Mouse (Mus musculus): ENCODE results near the gene Gm3327.
"Not testable (repeated sequence)": the region's sequence is repeated elsewhere in the genome, so short reads cannot be mapped to it uniquely, and the experiment has no call there.

Gm3327 gene

DNA sequence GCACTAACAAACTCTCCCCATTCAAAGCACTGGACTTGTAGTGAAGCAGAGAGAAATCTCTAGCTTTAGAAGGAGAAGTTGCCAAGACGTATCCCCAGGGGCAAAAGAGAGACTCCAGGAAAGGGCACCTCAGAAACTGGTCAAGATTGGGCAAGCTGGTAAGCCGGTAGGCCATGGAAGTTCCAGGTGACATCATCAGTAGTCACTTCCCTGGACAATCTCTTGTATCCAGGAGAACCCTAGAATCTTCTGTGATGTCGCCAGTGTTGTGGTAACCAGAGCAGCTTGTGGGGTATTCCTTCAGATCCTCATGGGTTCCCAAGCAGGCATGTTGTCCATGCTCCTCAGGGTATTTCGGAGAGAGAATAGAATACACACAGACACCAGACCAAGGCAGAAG lies at the start of gene Gm3327:
TSS of gene Gm3327 (plus strand) at position 301 of the 400 bp plus-strand sequence.
- not testable (repeated sequence) for DNase-seq (ENCODE audit: low spot score)

DNA sequence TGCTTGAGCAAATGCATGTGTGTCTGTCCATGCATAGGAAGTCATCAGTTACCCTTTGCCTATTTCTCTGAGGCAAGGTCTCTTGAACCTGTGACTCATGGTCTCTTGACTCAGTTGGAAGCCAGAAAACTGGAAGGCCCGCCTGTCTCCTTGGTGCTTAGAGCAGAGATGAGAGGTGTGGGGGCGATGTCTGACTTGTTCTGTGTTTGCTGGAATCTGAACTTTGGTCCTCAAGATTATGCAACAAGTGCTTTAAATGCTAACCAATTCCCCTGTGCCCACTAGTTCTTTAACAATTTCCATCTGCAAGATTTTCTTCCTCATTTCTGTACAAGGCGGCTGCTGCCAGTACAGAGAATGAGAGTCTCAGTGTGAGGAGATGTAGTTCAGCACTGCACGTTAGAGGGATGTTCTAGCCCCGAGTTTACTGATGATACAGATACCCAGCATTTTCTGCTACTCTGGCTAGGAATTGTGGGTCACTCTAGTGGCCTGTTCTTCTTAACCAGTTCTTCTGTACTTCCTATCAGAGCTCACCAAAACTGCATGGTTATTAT lies 45.8 kb upstream of the Gm3327 start:
- not testable (repeated sequence) for DNase-seq (ENCODE audit: low spot score)

DNA sequence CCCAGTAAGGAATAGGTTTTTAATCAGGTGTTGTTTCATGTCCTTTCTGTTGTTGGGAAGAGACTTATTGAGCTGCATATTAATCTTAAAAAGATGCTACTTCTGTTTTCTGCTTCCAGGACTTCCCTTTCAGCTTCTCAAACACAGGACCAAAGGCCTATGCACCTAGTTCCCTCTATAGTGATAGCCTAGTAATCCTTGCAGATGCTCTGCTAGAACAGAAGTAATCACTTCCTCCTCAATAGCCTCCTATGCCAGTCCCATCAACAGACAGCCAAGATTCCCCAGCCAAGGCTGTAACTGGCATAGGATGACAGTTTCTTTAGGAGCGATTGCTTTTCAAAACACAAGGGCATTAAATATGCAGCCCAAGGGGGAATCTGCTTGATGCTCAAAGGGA lies 37.1 kb upstream of the Gm3327 start:
- not testable (repeated sequence) for DNase-seq (ENCODE audit: low spot score)

DNA sequence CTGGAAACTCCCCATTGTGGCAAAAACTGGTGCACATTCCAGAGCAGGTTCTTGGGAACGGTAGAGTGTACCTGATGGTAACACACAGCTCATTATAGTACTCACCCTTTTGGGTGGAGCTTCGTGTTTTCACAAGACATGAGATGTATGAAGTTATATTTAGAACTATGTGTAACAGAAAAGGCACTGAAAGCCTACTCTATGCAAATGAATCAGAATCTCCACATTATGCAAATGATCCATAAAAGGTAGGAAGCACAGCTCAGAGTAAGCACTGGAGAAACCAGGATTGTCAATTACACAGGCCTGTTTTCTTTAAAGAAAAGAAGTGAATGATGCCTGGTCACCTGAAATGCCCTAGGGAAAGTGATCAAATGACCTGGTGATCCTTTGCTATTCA lies 36.1 kb upstream of the Gm3327 start:
- DNase-seq (ENCODE audit: low spot score): not testable (repeated sequence)

DNA sequence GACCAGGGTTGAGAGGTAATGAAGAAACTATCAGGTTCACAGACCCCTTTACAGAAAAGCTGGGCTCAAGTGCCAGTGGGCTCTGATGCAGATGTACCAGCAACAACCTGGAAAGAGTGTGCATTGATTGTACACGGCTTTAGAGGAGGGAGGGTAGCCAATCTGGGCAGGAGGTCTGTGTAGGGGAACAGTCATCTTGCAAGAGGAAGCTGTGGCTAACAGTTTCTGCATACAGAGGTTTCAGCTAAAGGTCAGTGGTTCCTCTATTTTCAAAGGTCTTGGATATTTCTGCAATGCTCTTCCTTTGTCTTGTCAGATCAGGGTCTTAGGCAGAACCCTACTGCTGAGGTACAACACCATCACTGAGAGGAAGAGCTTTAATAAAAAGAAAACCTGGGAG lies 32.1 kb upstream of the Gm3327 start:
- DNase-seq (ENCODE audit: low spot score): not testable (repeated sequence)

DNA sequence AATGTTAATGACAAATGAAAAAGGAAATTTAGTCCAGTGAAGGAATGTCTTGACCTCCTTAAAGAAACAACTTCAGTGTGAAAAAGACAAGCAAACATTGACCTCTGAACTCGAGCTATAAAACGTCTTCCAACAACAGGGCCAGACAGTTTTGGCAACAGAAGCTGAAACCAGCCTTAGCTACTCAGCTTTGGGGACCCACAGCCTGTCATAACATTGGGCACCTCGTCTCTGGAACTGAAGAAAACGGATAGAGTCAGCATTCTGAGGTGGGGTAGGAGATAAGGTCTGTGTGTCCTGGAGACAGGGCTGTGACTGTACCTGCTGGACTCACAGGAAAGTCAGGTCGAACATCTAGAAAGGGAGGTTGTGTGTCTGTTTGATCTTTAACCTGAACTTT lies 29.2 kb upstream of the Gm3327 start:
- DNase-seq (ENCODE audit: low spot score): not testable (repeated sequence)

DNA sequence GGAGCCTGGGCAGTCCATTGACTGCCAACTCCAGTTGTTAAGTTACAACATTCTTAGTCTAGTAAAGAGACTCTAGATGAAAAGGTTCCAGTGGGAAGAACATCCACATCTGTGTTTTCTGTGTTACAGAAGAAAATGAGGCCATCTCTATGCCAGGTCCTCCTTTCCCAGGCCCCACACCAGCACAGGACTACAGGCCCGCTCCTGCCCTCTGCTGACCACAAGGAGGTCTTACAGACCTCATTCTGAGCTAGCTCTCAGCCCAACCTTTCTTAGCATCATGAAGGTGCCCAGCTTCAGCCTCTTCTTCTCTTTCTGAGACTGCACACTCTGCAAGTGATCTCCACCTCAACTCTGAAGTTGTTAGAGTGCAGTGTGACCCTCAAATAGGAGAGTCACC lies 23.6 kb upstream of the Gm3327 start:
- DNase-seq (ENCODE audit: low spot score): not testable (repeated sequence)

DNA sequence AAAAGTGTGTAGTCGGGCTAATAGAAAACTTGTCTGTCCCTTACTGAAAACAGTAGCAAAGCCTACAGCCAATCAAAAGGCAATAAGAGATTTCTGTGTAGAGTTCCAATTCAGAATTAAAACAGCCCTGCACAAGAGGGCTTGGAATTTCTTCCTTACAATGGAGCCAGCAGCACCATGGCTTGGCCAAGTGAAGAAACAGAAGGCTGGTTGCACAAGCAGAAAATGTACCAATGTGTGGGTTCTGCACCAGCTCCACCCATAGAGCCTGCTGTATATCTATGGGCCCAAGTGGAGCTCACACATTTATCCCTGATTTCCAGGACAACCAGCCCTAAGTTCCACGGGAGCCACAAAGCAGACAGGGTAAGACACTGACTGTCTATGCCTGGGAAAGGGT lies 21.3 kb upstream of the Gm3327 start, which contains the start of gene Ear2:
TSS of gene Ear2 (plus strand) at position 301 of the 400 bp plus-strand sequence.
- not testable (repeated sequence) for DNase-seq (ENCODE audit: low spot score)

DNA sequence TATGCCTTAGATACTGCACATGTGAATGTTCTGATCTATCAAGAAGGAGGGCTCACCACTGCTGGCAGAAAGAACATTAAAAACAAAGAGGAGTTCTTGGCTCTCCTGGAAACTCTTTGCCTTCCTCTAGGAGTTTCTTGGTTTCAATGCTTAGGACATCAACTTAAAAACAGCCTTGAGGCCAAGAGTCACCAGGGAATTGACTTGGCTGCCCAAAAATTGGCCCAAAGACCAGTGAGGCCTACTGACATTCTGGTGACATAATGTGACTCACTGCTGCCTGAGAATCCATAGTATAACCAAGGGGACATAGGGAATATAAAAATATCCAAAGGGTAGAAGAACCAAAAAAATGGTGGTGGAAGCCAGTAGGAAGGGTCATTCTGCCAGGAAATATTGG lies 12.7 kb upstream of the Gm3327 start:
- DNase-seq (ENCODE audit: low spot score): no peak
